Mouse (Mus musculus) forebrain, embryonic 16.5 days (tissue): ENCODE results near the gene Bcl7b. TPM values are rescaled to one million over a fixed set of nuclear protein-coding genes. Genes with fewer than 3 reads are reported as not detected.

ENCODE experiments used
- ATAC-seq: fragments of 200-750 bp; cut with Nextera tagmentation; 2 replicates; pipeline ENCODE4 v1.8.0; 2017; ENCODE audit warnings: mild to moderate bottlenecking, moderate library complexity
- H3K27ac ChIP-seq: fragments of 300-500 bp; sonication (generic); 2 replicates; pipeline ENCODE4 v1.5.1; 2014; ENCODE audit warnings: low read length, control low read depth
- H3K27me3 ChIP-seq: fragments of 300-500 bp; sonication (generic); replicated peaks from 2 replicates; pipeline ENCODE4 v1.6.1; 2014; ENCODE audit warnings: low read length; ENCODE audit not compliant: control insufficient read depth, insufficient read depth
- H3K36me3 ChIP-seq: fragments of 300-500 bp; sonication (generic); 2 replicates; pipeline ENCODE4 v1.6.1; 2014; ENCODE audit not compliant: control insufficient read depth, insufficient read depth
- H3K4me1 ChIP-seq: fragments of 300-500 bp; sonication (generic); replicated peaks from 2 replicates; pipeline ENCODE4 v1.6.1; 2014; ENCODE audit warnings: low read length; ENCODE audit not compliant: control insufficient read depth, insufficient read depth
- H3K4me2 ChIP-seq: fragments of 300-500 bp; sonication (generic); 2 replicates; pipeline ENCODE4 v1.6.1; 2014; ENCODE audit warnings: mild to moderate bottlenecking, low read length, control low read depth
- H3K4me3 ChIP-seq: fragments of 300-500 bp; sonication (generic); replicated peaks from 2 replicates; pipeline ENCODE4 v1.5.1; 2014; ENCODE audit warnings: mild to moderate bottlenecking, low read length, control low read depth
- H3K9ac ChIP-seq: fragments of 300-500 bp; sonication (generic); replicated peaks from 2 replicates; pipeline ENCODE4 v1.6.1; 2014; ENCODE audit warnings: low read depth, low read length, control low read depth
- H3K9me3 ChIP-seq: fragments of 300-500 bp; sonication (generic); 2 replicates; pipeline ENCODE4 v1.6.1; 2016; ENCODE audit warnings: low read length; ENCODE audit not compliant: control insufficient read depth
- WGBS: fragments of 180-500 bp; shearing (Covaris S2); extraction: QIAGEN DNeasy Blood & Tissue Kit; methylation state at CpG from one replicate; pipeline ENCODE4 v1.1.7; 2014; 5-methylcytosine and 5-hydroxymethylcytosine counted together
- polyA plus RNA-seq: library from polyadenylated mRNA; unstranded; fragments of >200 nt; fragmentation: Nextera tagmentation; extraction: Ambion mirVana; gene quantifications from 2 replicates; pipeline ENCODE4 v1.2.1, GENCODE M21; 2015

Gene Bcl7b
- polyA plus RNA-seq, 1 experiment from 2014 or later: 49.7 TPM

DNA sequence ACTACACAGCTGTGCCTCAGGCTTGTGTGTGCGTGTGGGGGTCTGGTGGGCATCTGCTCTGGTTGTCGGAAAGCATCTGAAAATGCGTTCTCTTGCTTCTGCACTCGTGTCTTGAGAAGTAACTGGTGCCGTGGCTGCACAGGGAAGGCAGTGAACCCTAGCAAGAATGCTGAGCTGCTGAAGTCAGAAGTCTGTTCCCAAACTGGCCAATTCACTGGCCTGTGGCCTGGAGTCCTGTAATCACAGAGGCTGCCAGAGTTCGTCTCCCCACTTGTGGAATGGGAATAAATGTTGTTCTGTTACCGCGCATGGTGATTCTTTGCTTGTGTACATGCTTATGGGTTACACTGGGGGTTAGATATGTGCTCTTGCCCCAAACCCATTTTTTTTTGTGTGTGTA lies 5.7 kb upstream of the Bcl7b start:
- WGBS: 96% methylated on average over 8 of the region's 8 CpGs
- no peak overlapping the region for H3K4me2 ChIP-seq
- no peaks in the 10 kb centered on the region for H3K27me3 ChIP-seq
- H3K9me3 ChIP-seq: no peaks in the 10 kb centered on the region
- no peak overlapping the region for H3K27ac ChIP-seq
- peaks cover 26% of the 10 kb centered on the region for H3K36me3 ChIP-seq
- no peaks in the 10 kb centered on the region for H3K4me1 ChIP-seq
- ATAC-seq: no peak
- no peak overlapping the region for H3K4me3 ChIP-seq
- H3K9ac ChIP-seq: no peak overlapping the region

DNA sequence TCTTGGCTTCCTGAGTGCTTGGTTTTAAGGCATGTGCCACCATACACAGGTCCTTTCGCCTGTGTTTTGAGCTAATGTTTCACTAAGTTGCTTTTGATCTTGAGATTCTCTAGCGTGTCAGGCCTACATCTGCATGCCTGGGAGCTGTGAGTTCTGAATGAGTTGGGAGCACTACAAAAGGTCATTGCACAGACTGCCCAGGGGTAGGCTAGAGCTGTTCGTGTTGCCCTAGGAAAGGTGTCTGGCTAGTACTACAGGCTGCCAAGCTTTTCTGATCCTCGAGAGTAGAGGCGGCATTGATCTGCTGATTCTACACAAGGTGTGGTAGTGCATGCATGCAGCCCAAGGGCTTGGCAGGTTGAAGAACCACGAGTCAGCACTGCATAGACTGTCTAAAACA lies 5.3 kb upstream of the Bcl7b start:
- no peak overlapping the region for H3K4me2 ChIP-seq
- H3K4me1 ChIP-seq: no peaks in the 10 kb centered on the region; the same call in 1 of the 2 replicates
- no peak overlapping the region for H3K9ac ChIP-seq
- no peaks in the 10 kb centered on the region for H3K9me3 ChIP-seq
- no peaks in the 10 kb centered on the region for H3K27me3 ChIP-seq
- H3K36me3 ChIP-seq: peaks cover 25% of the 10 kb centered on the region
- no peak for ATAC-seq
- WGBS: 86% methylated on average over 6 of the region's 6 CpGs
- H3K27ac ChIP-seq: no peak overlapping the region
- H3K4me3 ChIP-seq: no peak overlapping the region

DNA sequence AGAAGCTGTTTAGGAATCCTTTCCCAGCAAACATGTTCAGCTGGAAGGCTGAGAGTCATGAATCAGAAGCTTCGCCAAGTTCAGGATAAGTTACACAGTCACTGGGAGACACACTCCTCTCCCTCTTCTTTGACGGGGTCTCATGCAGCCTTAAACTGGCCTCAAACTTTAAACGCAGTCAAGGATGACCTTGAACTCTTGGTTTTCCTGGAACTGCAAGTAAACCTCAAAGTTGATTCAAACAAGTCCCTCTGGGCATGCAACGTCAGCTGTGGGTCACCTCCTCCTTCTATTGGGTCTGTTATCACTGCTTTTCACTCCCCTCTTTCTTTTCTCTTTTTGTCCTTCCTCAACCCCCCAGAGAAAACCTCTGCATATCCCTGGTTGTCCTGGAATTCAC lies 1.2 kb upstream of the Bcl7b start:
- H3K4me1 ChIP-seq: peaks cover 12% of the 10 kb centered on the region
- peaks cover 6% of the 10 kb centered on the region for H3K36me3 ChIP-seq
- no peak overlapping the region for H3K4me2 ChIP-seq
- no peak overlapping the region for H3K4me3 ChIP-seq
- ATAC-seq: no peak
- H3K9ac ChIP-seq: no peak overlapping the region
- H3K9me3 ChIP-seq: no peaks in the 10 kb centered on the region
- no peaks in the 10 kb centered on the region for H3K27me3 ChIP-seq
- H3K27ac ChIP-seq: no peak overlapping the region
- WGBS: 92% methylated on average over 4 of the region's 4 CpGs

DNA sequence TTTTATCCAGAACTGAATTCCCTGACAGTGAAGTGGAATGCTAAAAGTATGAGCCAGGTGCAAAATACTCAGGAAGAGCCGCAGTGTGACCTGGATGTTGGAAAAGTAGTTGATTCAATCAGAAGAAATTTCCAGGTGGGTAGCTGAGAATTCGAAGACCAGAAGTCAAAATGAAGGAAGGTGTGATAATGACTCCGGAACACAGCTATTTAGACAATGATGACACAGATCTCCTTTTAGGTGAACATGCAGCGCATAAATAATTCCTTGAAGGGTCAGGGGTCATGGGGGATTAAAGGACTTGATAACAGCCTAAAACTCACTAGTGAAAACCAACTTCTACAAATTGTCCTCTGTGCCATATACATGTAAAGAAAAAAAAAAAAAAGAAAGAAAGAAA lies 614 bp upstream of the Bcl7b start:
- no peak overlapping the region for H3K4me3 ChIP-seq
- ATAC-seq: no peak
- no peak overlapping the region for H3K9ac ChIP-seq
- H3K9me3 ChIP-seq: no peaks in the 10 kb centered on the region
- peaks cover 5% of the 10 kb centered on the region for H3K36me3 ChIP-seq
- peaks cover 12% of the 10 kb centered on the region for H3K4me1 ChIP-seq
- no peak overlapping the region for H3K27ac ChIP-seq
- WGBS: 93% methylated on average over 4 of the region's 4 CpGs
- no peak overlapping the region for H3K4me2 ChIP-seq
- H3K27me3 ChIP-seq: no peaks in the 10 kb centered on the region

DNA sequence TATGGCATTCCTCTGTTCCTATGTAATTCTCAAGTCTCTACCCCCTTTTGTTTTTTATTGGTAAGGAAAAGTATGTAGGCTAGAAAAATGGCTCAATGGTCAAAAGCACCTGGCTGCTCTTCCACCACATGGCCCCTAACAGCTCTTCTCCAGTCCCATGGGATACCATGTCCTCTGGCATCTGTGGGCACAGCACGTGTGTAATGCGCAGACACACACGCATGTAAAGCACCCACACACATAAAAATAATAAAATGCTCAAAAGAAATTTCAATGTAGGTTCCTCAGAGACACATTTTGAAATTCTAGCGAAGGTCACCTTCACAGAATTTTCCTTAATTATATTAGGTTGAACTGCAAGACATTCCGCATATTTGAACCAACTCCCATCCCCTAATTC lies 1.4 kb downstream of the Bcl7b start:
- Histone ChIP-seq H3K36me3 (peaks cover 11% of the 10 kb centered on the region), H3K4me3 (peak overlapping the region; percentile 80), H3K4me2 (peak overlapping the region; percentile 97), H3K4me1 (peaks cover 12% of the 10 kb centered on the region), H3K9me3 (no peaks in the 10 kb centered on the region), H3K9ac (peak overlapping the region; percentile 97), H3K27ac (no peak overlapping the region), H3K27me3 (no peaks in the 10 kb centered on the region)
- ATAC-seq: no peak
- 94% methylated on average over 5 of the region's 5 CpGs for WGBS

DNA sequence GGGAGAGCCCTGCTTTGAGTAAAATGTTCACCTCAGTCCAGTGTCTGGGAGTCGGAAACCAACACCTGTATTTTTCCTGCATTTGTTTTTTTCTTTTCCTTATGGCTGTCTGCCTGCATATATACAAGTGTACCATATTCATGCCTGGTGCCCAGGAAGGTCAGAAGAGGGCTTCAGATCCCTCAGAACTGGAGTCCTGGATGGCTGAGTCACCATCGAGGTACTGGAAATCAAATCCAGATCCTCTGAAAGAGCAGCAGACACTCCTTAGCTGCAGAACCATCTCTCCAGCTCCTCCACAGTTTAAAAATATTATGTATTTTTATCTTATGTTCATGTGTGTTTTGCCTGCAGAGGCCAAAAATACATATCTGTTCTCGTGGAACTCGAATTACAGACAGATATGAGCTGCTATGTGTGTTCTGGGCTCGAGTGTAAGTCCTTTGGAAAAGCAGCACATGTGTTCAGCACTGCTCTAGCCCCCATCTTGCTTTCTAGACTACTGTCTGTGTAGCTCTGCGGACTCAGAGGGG lies 3.7 kb downstream of the Bcl7b start:
- Histone ChIP-seq H3K4me3 (no peak overlapping the region), H3K9ac (no peak overlapping the region), H3K9me3 (no peaks in the 10 kb centered on the region), H3K4me2 (no peak overlapping the region), H3K27ac (no peak overlapping the region), H3K27me3 (no peaks in the 10 kb centered on the region), H3K4me1 (peaks cover 12% of the 10 kb centered on the region), H3K36me3 (peaks cover 11% of the 10 kb centered on the region)
- no peak for ATAC-seq
- 95% methylated on average over 6 of the region's 6 CpGs for WGBS

DNA sequence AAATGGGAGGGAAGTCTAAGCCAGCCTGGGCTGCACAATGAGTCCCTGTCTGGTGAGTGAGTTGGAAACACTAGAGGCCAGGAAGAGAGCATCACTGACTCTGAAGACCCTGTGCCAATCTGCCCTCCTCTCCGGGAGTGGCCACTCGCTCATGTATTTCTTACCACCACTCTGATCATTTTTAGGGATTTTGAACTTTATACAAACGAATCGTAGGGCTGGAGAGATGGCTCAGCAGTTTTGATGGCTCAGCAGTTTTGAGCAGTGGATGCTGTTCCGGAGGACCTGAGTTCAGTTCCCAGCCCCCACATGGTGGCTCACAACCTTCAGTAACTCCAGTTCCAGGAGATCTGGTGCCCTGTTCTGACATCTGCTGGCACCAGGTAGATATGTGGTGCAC lies 4.9 kb downstream of the Bcl7b start:
- no peak overlapping the region for H3K4me3 ChIP-seq
- no peak overlapping the region for H3K9ac ChIP-seq
- no peaks in the 10 kb centered on the region for H3K27me3 ChIP-seq
- no peak overlapping the region for H3K4me2 ChIP-seq
- WGBS: 95% methylated on average over 5 of the region's 5 CpGs
- peaks cover 12% of the 10 kb centered on the region for H3K4me1 ChIP-seq
- H3K27ac ChIP-seq: no peak overlapping the region
- peaks cover 18% of the 10 kb centered on the region for H3K36me3 ChIP-seq
- H3K9me3 ChIP-seq: no peaks in the 10 kb centered on the region
- ATAC-seq: no peak

DNA sequence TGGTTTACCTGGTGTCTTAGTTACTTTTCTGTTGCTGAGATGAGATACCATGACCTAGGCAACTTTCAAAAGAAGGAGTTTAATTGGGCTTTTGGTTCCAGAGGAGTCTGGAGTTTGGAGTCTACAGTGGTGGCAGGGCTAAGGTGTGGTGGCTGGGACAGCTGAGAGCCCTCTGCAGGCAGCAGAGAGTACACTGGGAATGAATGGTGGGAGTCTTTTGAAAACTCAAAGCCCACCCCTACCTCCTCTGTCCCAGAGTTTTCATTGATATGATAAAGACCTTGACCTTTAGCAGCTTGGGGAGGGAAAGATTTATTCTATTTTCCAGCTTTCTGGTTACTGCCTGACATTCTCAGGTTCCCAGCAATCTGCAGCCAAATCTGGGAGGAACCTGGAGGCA lies 7.0 kb downstream of the Bcl7b start:
- H3K9me3 ChIP-seq: no peaks in the 10 kb centered on the region
- H3K36me3 ChIP-seq: peaks cover 22% of the 10 kb centered on the region
- no peak for ATAC-seq

DNA sequence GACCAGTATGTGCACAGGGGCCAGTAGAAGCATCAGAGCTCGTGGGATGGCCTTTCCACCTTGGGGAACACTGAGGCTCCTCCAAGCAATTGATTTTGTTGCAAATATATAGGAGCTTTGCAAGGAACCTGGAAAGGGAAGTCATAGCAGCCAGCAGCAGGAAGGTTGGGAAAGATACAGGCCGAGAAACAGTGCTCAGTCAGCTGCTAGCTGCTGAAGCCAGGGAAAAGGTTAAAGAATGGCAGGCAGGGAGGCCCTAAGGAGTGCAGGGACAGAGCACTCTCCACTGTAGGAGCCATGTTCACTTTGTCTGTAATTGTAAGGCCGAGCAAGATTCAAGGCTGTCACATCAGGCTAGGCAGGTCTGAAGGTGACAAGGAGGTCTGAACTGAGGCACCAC lies 10.4 kb downstream of the Bcl7b start:
- H3K4me1 ChIP-seq: no peaks in the 10 kb centered on the region
- no peak overlapping the region for H3K9ac ChIP-seq
- ATAC-seq: no peak
- no peak overlapping the region for H3K27ac ChIP-seq
- no peaks in the 10 kb centered on the region for H3K9me3 ChIP-seq
- no peak overlapping the region for H3K4me3 ChIP-seq
- 76% methylated on average over 3 of the region's 3 CpGs for WGBS
- no peak overlapping the region for H3K4me2 ChIP-seq
- H3K27me3 ChIP-seq: no peaks in the 10 kb centered on the region
- peaks cover 25% of the 10 kb centered on the region for H3K36me3 ChIP-seq

More for the DNA sequence above, 7.0 kb downstream of the Bcl7b start:
- no peaks in the 10 kb centered on the region for H3K27me3 ChIP-seq
- H3K4me2 ChIP-seq: no peak overlapping the region
- H3K4me3 ChIP-seq: no peak overlapping the region
- H3K27ac ChIP-seq: no peak overlapping the region
- peaks cover 2% of the 10 kb centered on the region; the same call in 1 of the 2 replicates for H3K4me1 ChIP-seq
- no peak overlapping the region for H3K9ac ChIP-seq

DNA sequence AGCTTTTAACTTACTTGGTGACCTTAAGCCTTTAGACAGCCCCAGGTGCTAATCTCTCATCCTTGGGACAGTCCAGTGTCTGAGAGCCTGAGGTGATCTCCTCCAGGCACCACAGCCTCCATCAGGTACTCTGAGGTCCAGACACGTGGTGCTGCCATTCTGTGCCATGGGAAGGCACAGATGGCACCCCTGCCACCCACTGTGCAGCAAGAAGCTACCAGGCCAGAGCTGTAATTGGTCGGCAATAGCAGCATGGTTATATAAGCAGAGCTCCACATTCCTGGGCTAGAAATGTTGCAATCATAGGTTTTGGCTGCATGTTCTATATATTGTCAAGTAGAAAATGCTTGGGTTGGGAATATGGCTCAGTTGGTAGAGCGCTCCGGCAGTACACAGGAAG lies 10.9 kb downstream of the Bcl7b start:
- Histone ChIP-seq H3K27ac (no peak overlapping the region), H3K9me3 (no peaks in the 10 kb centered on the region), H3K4me2 (no peak overlapping the region), H3K4me3 (no peak overlapping the region), H3K4me1 (no peaks in the 10 kb centered on the region), H3K36me3 (peaks cover 23% of the 10 kb centered on the region), H3K27me3 (no peaks in the 10 kb centered on the region), H3K9ac (no peak overlapping the region)
- 88% methylated on average over 4 of the region's 4 CpGs for WGBS
- ATAC-seq: no peak
